Mouse (Mus musculus) liver, adult 2 months (tissue): ENCODE data around the gene Ctc1.

ENCODE experiments used
- CTCF ChIP-seq: fragments of 200-500 bp; IDR thresholded peaks from 2 replicates; pipeline ENCODE4 v1.5.1; 2011; ENCODE audit warnings: low read depth, low read length, control low read depth
- POLR2A ChIP-seq: fragments of 200-500 bp; IDR thresholded peaks from 2 replicates; pipeline ENCODE4 v1.6.1; 2011; ENCODE audit warnings: low read length, control low read depth; ENCODE audit not compliant: insufficient read depth; ENCODE audit errors: extremely low read depth

- no peak for TF ChIP-seq CTCF
- no peak for TF ChIP-seq POLR2A
Measured at GRCm38 (mm10) chr11:69050748-69051147, 35.0 kb downstream of the Ctc1 start.
